Mouse (Mus musculus): Measurements from ENCODE around the gene Klhl40.

Klhl40 gene

DNA sequence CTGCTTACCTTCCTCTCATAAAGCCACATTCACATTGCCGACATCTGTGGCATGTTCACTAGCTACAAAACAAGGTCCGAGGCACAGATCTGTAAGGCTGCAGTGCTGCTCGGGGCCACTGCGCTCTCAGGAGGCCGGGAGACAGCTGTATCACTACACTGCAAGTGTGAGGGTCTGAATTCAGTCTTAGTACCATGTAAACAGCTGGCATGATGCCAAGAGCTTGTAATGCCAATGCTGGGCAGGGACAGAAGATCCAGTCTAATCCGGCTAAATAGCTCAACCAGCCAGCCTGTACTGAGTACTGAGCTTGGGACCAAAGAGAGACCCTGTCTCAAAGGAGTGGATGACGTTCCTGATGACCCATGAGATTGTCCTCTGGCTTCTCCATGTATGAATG lies 46.6 kb downstream of the Klhl40 start:
- no peak for DNase-seq (ENCODE audit: low read depth, low spot score)

DNA sequence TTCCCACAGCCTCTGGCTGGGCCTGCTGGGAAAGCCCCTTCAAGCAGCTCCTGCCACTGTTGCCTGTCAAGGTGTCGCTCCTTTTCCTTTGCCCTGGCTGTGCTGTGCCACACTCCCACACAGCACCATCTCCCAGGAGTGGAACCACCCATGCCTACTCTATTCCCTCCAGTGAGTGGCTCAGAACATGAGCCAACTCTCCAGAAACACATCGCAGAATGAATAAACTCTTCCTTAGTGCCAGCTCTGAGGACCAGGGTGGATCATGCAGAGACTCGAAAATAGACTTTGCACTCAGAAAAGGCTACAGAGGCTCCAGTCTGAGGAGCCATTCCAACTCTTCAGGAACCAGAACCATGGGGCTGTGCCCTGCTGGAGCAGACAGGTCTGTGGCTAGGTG lies 48.9 kb downstream of the Klhl40 start:
- DNase-seq (ENCODE audit: low read depth, low spot score): no peak

DNA sequence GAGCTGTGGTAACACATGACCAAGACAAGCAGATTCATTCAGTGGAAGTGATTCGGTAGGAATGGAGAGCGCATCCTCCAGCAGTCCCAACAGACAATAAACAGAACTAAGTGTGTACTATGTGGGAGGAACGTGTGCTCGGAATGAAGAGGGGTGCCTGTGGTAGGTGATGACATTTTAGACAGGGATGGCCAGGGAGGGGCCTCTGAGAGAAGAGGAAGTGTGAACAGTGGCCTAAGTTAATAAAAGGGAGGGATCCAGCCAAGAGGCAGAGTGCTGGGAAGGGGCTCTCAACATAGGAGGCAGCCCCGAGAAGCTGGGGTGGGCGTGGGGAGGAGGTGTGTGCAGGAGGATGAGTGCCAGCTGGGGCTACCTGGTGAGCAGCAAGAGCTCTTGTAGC lies 50.9 kb downstream of the Klhl40 start:
- DNase-seq (ENCODE audit: low read depth, low spot score): no peak

DNA sequence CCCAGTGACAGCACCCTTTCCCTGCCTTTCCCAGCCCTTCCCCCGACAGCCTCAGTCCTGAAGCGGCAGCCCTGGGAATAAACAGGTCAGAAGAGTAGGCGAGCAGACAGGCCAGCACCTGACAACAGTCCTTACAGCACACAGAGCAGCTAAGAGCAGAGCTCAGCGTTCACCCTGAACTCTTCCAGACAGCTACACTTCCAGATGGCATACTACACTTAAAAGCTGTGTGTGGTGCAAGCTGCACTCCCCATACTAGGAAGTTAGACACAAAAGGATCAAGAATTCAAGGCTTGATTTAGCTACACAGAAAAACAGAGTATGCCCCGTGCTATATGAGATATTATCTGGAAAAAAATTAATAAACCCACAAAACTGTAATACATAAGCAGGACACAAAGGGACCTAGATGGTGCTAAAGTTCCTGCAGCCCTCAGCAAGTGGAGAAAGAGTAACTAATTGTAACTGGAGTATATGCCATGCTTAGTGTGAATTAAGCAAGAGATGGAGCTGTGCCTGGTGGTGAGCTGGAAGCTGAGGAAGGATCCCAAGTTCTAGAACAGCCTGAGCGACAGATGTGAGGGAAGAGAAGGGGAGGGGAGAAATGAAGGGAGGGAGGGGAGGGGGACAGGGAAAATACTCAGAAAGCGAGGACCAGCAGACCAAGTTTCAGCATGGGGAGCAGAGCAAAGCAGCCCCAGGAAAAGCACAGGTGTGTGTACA lies 52.0 kb downstream of the Klhl40 start:
- DNase-seq (ENCODE audit: low read depth, low spot score): no peak

DNA sequence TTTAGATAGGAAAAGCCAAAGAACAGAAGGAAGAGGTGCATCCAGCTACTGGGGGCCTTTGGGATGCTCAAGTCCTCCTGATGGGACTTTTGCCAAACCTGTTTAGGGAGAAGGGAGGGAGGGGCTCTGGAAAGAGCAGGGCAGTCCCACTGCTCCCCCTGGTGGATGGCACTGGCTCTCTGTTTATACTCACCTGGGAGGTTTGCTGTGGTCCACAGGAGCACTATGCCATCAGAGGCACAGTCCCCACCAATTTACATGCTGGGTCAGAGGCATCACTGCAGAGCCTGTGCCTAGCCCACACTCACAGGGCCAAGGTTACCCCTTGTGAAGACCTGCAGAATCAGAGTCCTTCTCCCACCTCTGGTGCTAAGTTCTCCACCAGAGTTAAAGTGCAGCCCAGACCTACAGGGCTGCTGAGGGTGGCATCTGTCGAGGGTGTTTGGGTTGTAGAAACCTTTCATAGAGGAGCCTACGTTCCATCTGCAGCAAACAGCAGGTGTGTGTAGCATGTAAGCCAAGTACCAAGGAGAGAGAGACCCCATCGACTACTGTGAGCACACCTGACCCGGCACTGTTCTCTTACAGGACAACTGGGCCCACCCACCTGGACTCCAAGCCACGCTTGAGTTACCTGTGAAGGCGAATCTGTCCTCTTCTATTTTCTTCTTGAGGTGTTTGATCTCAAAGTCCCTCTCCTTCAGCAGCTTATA lies 53.0 kb downstream of the Klhl40 start:
- DNase-seq (ENCODE audit: low read depth, low spot score): peak; percentile 72

DNA sequence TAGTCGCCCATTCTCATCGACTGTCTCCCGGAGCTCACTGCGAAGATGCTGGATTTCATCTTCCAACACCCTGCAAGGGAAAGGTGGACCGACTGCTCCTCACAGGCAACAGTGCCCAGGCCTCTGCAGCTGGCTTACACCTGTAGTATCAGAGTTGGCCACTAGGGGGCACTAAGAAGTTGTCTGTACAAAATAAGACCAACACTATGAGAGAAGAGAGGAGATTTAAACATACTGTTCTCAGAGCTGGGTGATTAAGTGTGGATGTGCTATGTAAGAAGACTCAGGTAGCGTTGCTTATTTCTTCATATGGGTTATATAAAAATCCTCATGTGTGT lies 53.5 kb downstream of the Klhl40 start:
- DNase-seq (ENCODE audit: low read depth, low spot score): peak; percentile 73
